Mouse (Mus musculus) Patski (cell line): ENCODE data around the gene Pafah2. TPM values are rescaled to one million over a fixed set of nuclear protein-coding genes. Genes with fewer than 3 reads are reported as not detected.

Experiments
- ATAC-seq: fragments of 100-300 bp; one replicate; pipeline ENCODE4 v1.8.0; 2021
- CTCF ChIA-PET: fragments of 350-600 bp; sonication (Branson Sonifier 250); formaldehyde crosslinking; loops from one replicate; lab custom pipeline; 2022; ENCODE audit warnings: inconsistent platforms; lab: Charles Lee
- POLR2A ChIA-PET: fragments of 350-600 bp; sonication (Branson Sonifier 250); formaldehyde crosslinking; loops from one replicate; lab custom pipeline; 2022; ENCODE audit warnings: antibody characterized with exemption, inconsistent platforms; lab: Charles Lee
- DNase-seq: peaks from one replicate; pipeline ENCODE4 v3.0.0-alpha.2; 2011; ENCODE audit warnings: low read depth, low spot score
- H3K27me3 ChIP-seq: fragments of 371-371 bp; one replicate; pipeline ENCODE4 v1.5.1; 2021
- CTCF ChIP-seq: fragments of 100-300 bp; IDR thresholded peaks from one replicate; pipeline ENCODE4 v1.5.1; 2021
- in situ Hi-C: fragments of 300-500 bp; cut with MboI; formaldehyde crosslinking; loops from 3 replicates; pipeline ENCODE4 v1.11.1; 2018; ENCODE audit warnings: low pct_unique_long_range_greater_than_20kb, mixed read lengths
- polyA plus RNA-seq: library from polyadenylated mRNA; unstranded; gene quantifications from one replicate; pipeline ENCODE4 v1.2.3, GENCODE M21; 2021

The Pafah2 gene
- polyA plus RNA-seq, 1 experiment from 2014 or later, result 36.0 TPM

GRCm38 (mm10) chr4:134460277-134460676 lies 64.2 kb downstream of the Pafah2 start:
- in situ Hi-C loops, result no loop called here
- ChIA-PET CTCF (no interaction called here), POLR2A (no interaction called here)
- ATAC-seq, result no peak
- TF ChIP-seq CTCF, result no peak
- no peak for DNase-seq
- no peaks in the 10 kb centered on the region for H3K27me3 ChIP-seq

- no peaks in the 10 kb centered on the region for H3K27me3 ChIP-seq
- ATAC-seq, result no peak
- ChIA-PET CTCF (no interaction called here), POLR2A (no interaction called here)
- in situ Hi-C loops, result no loop called here
- no peak for TF ChIP-seq CTCF
- DNase-seq, result no peak
These were observed 65.1 kb downstream of the Pafah2 start for GRCm38 (mm10) chr4:134461252-134461651.

- ChIA-PET CTCF (no interaction called here), POLR2A (no interaction called here)
- H3K27me3 ChIP-seq, result no peaks in the 10 kb centered on the region
- no peak for ATAC-seq
- in situ Hi-C loops, result no loop called here
- no peak for DNase-seq
- TF ChIP-seq CTCF, result no peak
These were observed 69.7 kb downstream of the Pafah2 start for GRCm38 (mm10) chr4:134465789-134466188.

GRCm38 (mm10) chr4:134466381-134467262 lies 70.5 kb downstream of the Pafah2 start:
- no peaks in the 10 kb centered on the region for H3K27me3 ChIP-seq
- no peak for TF ChIP-seq CTCF
- ATAC-seq (no peak), DNase-seq (no peak)
- POLR2A ChIA-PET, result no interaction called here
- in situ Hi-C loops, result no loop called here
- CTCF ChIA-PET, result no interaction called here

- ChIA-PET POLR2A (no interaction called here), CTCF (no interaction called here)
- ATAC-seq (peak; percentile 10), DNase-seq (no peak)
- H3K27me3 ChIP-seq, result no peaks in the 10 kb centered on the region
- no peak for TF ChIP-seq CTCF
- in situ Hi-C loops, result no loop called here
These were observed 71.5 kb downstream of the Pafah2 start for GRCm38 (mm10) chr4:134467435-134468214.

- ATAC-seq (peak; percentile 67), DNase-seq (no peak)
- H3K27me3 ChIP-seq, result no peaks in the 10 kb centered on the region
- no peak for TF ChIP-seq CTCF
- CTCF ChIA-PET, result no interaction called here
- in situ Hi-C loops, result no loop called here
- POLR2A ChIA-PET, result no interaction called here
These were observed 72.1 kb downstream of the Pafah2 start, which contains the start of gene Stmn1 for GRCm38 (mm10) chr4:134468215-134468575. Gene Stmn1 (plus strand): TSS chr4:134468320.

GRCm38 (mm10) chr4:134468578-134469266 lies 72.6 kb downstream of the Pafah2 start:
- CTCF ChIA-PET, result interaction anchor here (0.9 kb wide), 1 partner anchor 9 kb away, joined by 3 read pairs; no protein-coding TSS in a partner anchor
- TF ChIP-seq CTCF, result no peak
- in situ Hi-C loops, result no loop called here
- no peaks in the 10 kb centered on the region for H3K27me3 ChIP-seq
- ATAC-seq (peak; percentile 93), DNase-seq (no peak)
- POLR2A ChIA-PET, result interaction anchor here (0.7 kb wide), 1 partner anchor 28 kb away, joined by 3 read pairs; no protein-coding TSS in a partner anchor

- ATAC-seq (no peak), DNase-seq (no peak)
- no peak for TF ChIP-seq CTCF
- ChIA-PET CTCF (interaction anchor here (0.9 to 1.7 kb wide), 2 partner anchors 9 to 19 kb away, joined by 3 read pairs; no protein-coding TSS in a partner anchor), POLR2A (interaction anchor here (0.7 kb wide), 1 partner anchor 28 kb away, joined by 3 read pairs; no protein-coding TSS in a partner anchor)
- H3K27me3 ChIP-seq, result no peaks in the 10 kb centered on the region
- in situ Hi-C loops, result no loop called here
These were observed 73.2 kb downstream of the Pafah2 start for GRCm38 (mm10) chr4:134469341-134469796.

GRCm38 (mm10) chr4:134469985-134470384 lies 73.9 kb downstream of the Pafah2 start:
- CTCF ChIA-PET, result interaction anchor here (0.8 to 1.7 kb wide), 4 partner anchors 8 to 74 kb away, joined by 3 to 7 read pairs (median 3); partner anchors contain the start of gene Pafah2
- H3K27me3 ChIP-seq, result no peaks in the 10 kb centered on the region
- in situ Hi-C loops, result no loop called here
- POLR2A ChIA-PET, result interaction anchor here (0.6 kb wide), 1 partner anchor 31 kb away, joined by 6 read pairs; no protein-coding TSS in a partner anchor
- DNase-seq (no peak), ATAC-seq (no peak)
- no peak for TF ChIP-seq CTCF

GRCm38 (mm10) chr4:134471469-134471868 lies 75.3 kb downstream of the Pafah2 start:
- ATAC-seq (no peak), DNase-seq (no peak)
- in situ Hi-C loops, result no loop called here
- ChIA-PET POLR2A (interaction anchor here (1.2 kb wide), 1 partner anchor 137 kb away, joined by 3 read pairs; no protein-coding TSS in a partner anchor), CTCF (interaction anchor here (1.1 to 1.9 kb wide), 2 partner anchors 10 to 75 kb away, joined by 3 to 10 read pairs; partner anchors contain the start of gene Pafah2)
- TF ChIP-seq CTCF, result no peak
- H3K27me3 ChIP-seq, result no peaks in the 10 kb centered on the region
